Mouse (Mus musculus): ENCODE measurements at regions not wholly inside any gene's neighbourhood (a gene's known extent, or its start where the extent isn't known, plus 50 kb on each side); places are given as distances from the start of the nearest gene placed in this dataset.

DNA sequence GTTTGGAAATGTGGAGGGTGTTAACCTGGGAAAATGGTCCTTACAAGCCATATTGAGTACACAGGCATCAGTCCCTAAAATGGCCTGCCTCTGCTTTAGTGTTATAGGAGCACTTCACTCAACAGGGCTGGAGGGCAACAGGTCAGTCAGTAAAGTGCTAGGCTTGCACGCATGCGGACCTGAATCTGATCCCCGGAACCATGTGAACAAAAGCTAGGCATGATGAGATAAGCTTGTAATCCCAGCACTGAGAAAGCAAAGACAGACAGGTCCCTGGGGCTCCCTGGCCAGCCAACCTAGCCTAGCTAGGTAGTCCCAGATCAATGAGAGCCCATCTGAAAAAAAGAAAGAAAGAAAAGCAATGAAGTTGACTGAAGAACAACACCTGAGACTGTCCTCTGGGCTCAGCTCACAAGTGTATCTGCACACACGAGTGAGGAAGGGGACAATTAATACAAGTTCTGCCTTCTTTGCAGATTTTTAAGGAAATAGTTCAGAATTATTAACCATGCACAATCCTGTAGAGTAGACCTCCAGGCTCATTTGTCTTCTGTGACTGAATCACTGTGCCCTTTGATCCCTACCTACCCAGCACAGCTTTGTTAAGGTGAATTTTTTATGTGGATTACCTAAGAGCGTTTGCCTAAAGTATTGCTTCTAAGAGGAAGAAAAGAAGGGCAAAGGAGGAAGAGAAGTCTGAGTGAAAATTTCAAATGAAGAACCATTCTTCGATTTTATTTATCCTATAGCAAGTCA lies 163.8 kb upstream of the Nt5e start:
- Histone ChIP-seq H3K27ac (ENCODE audit: low read depth) (no peak overlapping the region), H3K36me3 (ENCODE audit: insufficient read depth) (no peaks in the 10 kb centered on the region), H3K27me3 (ENCODE audit: insufficient read depth, low read length) (no peaks in the 10 kb centered on the region), H3K4me3 (ENCODE audit: low read depth, low read length) (no peak overlapping the region), H3K9ac (no peak overlapping the region), H3K9me3 (ENCODE audit: low read depth, low read length) (no peaks in the 10 kb centered on the region), H3K4me2 (no peak overlapping the region), H3K4me1 (ENCODE audit: insufficient read depth) (no peaks in the 10 kb centered on the region)
- 60% methylated on average over 6 of the region's 6 CpGs for WGBS
- no peak for TF ChIP-seq CTCF (IDR thresholded peaks at IDR 0.05; ENCODE audit: low read depth)
- ATAC-seq (ENCODE audit: insufficient read depth) (no peak), DNase-seq (no peak)

DNA sequence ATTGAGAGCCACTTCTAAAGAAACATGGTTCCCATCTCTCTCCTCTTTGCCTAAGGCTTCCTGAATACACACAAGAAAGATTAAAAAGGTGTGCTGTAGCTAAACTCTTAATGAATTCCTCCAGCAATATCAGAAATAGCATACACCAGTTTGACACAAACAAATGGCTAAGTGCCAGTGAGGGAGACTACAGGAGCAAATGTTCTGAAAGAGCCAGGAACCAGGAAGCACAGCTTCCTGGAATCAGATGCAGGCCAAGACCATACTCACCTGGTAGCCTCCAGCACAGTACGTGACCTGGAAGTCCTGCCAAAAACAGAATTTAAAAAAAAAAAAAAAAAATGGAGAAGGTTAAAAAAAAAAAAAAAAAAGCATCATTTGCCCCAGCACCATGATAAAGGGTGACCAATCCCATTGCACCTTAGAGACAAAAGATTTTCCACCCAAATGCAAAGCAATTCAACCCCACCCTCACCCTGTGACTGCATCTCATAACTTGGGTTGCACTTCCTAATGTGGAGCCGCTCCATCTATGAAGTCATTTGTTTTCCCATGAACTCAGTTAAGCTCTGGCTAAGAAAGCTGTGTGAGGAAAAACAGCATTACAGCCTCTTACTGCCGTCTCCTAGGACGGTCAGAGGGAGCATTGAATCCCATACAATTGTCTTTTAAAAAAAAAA lies 149.3 kb upstream of the Nt5e start:
- no peak for TF ChIP-seq CTCF (IDR thresholded peaks at IDR 0.05; ENCODE audit: low read depth)
- Histone ChIP-seq H3K9ac (no peak overlapping the region), H3K4me3 (ENCODE audit: low read depth, low read length) (no peak overlapping the region), H3K4me2 (no peak overlapping the region), H3K9me3 (ENCODE audit: low read depth, low read length) (no peaks in the 10 kb centered on the region), H3K27me3 (ENCODE audit: insufficient read depth, low read length) (no peaks in the 10 kb centered on the region), H3K4me1 (ENCODE audit: insufficient read depth) (no peaks in the 10 kb centered on the region), H3K36me3 (ENCODE audit: insufficient read depth) (no peaks in the 10 kb centered on the region), H3K27ac (ENCODE audit: low read depth) (no peak overlapping the region)
- WGBS = 66% methylated on average over 4 of the region's 4 CpGs
- DNase-seq (no peak), ATAC-seq (ENCODE audit: insufficient read depth) (no peak)

DNA sequence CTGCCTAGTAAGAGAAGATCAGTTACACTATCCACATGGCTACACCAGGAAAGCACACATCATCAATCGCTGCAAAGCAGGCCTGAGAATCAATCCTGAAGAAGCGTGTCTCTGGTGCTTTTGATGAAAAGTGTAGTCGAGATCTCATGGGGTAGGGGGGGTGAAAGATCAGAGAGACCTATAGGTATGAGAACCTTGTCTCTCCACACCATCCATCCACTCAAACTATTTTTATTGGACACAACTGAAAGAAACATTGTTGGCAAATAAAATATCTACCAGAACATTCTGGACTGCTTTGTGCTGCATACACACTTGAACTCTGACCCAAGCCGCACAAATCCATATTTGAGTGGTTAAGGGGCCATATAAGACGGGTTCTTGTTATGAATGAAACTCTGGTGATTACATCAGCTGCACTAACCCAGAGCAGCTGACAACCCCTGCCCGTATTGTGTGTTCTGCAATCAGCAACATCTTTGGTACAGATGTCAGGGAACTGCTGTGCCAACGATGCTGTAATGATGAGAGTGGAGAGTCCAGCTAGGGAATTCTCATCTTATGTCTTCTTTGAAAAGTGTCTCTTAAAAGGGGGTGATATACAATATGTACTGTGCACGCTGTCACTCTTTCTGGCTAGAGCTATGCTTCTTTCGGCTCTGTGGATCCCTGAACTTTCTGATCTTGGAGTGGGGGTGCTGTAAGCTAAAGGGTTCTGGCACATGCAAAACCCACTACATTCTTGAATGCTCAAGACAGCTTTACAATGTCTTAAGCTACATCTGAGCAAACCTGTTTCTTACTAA lies 145.6 kb upstream of the Nt5e start:
- H3K27ac ChIP-seq (ENCODE audit: low read depth) = no peak overlapping the region
- no peaks in the 10 kb centered on the region for H3K4me1 ChIP-seq (ENCODE audit: insufficient read depth)
- WGBS = 63% methylated on average over 9 of the region's 9 CpGs
- no peak overlapping the region for H3K4me3 ChIP-seq (ENCODE audit: low read depth, low read length)
- no peak for DNase-seq
- no peaks in the 10 kb centered on the region for H3K36me3 ChIP-seq (ENCODE audit: insufficient read depth)
- H3K9me3 ChIP-seq (ENCODE audit: low read depth, low read length) = no peaks in the 10 kb centered on the region
- H3K27me3 ChIP-seq (ENCODE audit: insufficient read depth, low read length) = no peaks in the 10 kb centered on the region
- no peak overlapping the region for H3K9ac ChIP-seq
- no peak for ATAC-seq (ENCODE audit: insufficient read depth)
- no peak overlapping the region for H3K4me2 ChIP-seq
- TF ChIP-seq CTCF (IDR thresholded peaks at IDR 0.05; ENCODE audit: low read depth) = no peak

DNA sequence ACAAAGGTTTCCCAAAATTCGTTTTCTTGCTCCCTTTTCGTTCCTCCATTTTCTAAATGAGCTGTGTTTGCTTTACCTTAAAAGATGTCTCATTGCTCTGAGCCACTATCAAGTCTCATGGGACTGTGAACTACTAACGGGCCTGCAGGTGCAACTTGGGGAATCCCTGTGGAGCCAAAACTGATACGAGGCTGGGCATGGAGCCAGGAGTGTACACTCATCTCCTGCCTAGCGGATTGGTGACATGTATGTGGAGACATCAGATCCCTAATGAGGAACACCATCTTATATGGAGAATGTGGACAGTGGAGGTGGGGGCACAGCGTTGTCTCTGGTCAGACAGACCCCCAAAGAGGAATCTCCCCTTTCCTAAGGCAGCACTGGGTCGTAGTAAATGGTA lies 119.6 kb upstream of the Nt5e start:
- H3K4me2 ChIP-seq = no peak overlapping the region
- no peak overlapping the region for H3K9ac ChIP-seq
- no peaks in the 10 kb centered on the region for H3K27me3 ChIP-seq (ENCODE audit: insufficient read depth, low read length)
- H3K27ac ChIP-seq (ENCODE audit: low read depth) = no peak overlapping the region
- 69% methylated on average over 7 of the region's 7 CpGs for WGBS
- no peak overlapping the region for H3K4me3 ChIP-seq (ENCODE audit: low read depth, low read length)
- TF ChIP-seq CTCF (IDR thresholded peaks at IDR 0.05; ENCODE audit: low read depth) = no peak
- no peaks in the 10 kb centered on the region for H3K9me3 ChIP-seq (ENCODE audit: low read depth, low read length)
- ATAC-seq (ENCODE audit: insufficient read depth) = no peak
- no peaks in the 10 kb centered on the region for H3K36me3 ChIP-seq (ENCODE audit: insufficient read depth)
- no peaks in the 10 kb centered on the region for H3K4me1 ChIP-seq (ENCODE audit: insufficient read depth)
- no peak for DNase-seq

DNA sequence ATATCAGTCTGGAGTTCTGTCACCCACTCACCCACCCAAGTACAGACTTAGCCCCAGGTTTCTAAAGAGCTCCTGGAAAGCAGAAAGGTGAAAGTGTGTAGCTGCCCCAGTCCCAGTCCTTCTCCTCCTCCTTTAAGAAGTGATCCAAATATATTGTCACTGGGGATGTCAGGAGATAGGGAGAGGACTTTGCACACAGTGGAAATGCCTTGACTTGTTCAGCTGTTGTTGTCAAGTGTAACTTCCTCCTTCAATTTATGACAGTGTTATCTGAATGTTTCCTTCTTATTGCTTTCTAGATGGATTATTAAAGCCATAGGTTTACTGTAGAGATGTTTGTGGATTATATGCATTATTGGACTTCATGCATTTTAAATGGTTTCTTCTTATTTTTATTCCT lies 119.0 kb upstream of the Nt5e start:
- DNase-seq = no peak
- no peak for ATAC-seq (ENCODE audit: insufficient read depth)
- Histone ChIP-seq H3K9me3 (ENCODE audit: low read depth, low read length) (no peaks in the 10 kb centered on the region), H3K27me3 (ENCODE audit: insufficient read depth, low read length) (no peaks in the 10 kb centered on the region), H3K36me3 (ENCODE audit: insufficient read depth) (no peaks in the 10 kb centered on the region), H3K4me3 (ENCODE audit: low read depth, low read length) (no peak overlapping the region), H3K4me1 (ENCODE audit: insufficient read depth) (no peaks in the 10 kb centered on the region), H3K27ac (ENCODE audit: low read depth) (no peak overlapping the region), H3K4me2 (no peak overlapping the region), H3K9ac (no peak overlapping the region)
- no peak for TF ChIP-seq CTCF (IDR thresholded peaks at IDR 0.05; ENCODE audit: low read depth)

DNA sequence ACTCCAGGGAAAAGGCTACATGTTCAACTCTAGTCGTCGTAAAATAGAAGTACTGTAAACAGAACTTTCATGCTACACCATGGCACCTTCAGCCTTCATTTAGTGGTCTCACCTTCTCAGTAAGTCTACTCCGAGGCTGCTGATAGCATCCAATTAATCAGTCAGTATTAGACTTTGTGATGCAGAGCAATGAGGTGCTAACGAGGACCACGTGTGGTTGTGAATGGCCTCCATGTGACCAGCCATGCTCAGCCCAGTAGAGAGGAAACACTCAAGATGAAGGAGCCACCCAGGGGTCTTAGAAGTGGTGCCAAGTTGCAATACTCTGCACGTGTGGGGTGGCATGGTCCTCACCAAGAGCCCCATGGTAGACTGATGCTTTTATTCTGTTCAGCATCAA lies 112.2 kb upstream of the Nt5e start:
- no peak for ATAC-seq (ENCODE audit: insufficient read depth)
- 49% methylated on average over 6 of the region's 6 CpGs for WGBS
- H3K9ac ChIP-seq = no peak overlapping the region

DNA sequence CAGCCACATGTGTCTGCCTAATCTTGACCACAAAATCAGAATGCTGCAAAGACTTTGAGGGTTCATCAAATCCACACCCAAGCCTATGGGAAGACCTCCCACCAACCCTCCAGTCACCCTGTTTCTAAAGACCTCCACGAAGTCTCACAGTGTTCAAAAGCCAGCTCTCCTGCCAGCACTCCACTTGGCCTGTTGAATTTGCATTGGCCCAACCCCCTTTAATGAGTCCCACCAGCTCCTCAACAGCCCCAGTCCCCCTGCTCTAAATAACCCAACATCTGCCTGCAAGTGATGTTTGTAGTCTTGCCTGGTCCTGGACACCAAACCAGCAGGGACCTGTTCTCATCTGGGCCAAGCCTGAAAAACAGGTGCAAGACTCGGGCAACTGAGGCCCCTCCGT lies 106.6 kb upstream of the Nt5e start:
- H3K4me3 ChIP-seq (ENCODE audit: low read depth, low read length) = no peak overlapping the region
- H3K4me2 ChIP-seq = no peak overlapping the region
- DNase-seq (no peak), ATAC-seq (ENCODE audit: insufficient read depth) (no peak)
- no peak for TF ChIP-seq CTCF (IDR thresholded peaks at IDR 0.05; ENCODE audit: low read depth)
- H3K9me3 ChIP-seq (ENCODE audit: low read depth, low read length) = no peaks in the 10 kb centered on the region
- no peak overlapping the region for H3K9ac ChIP-seq
- no peak overlapping the region for H3K27ac ChIP-seq (ENCODE audit: low read depth)
- H3K36me3 ChIP-seq (ENCODE audit: insufficient read depth) = no peaks in the 10 kb centered on the region
- no peaks in the 10 kb centered on the region for H3K4me1 ChIP-seq (ENCODE audit: insufficient read depth)
- no peaks in the 10 kb centered on the region for H3K27me3 ChIP-seq (ENCODE audit: insufficient read depth, low read length)
- 72% methylated on average over 3 of the region's 3 CpGs for WGBS

More for the DNA sequence above, 112.2 kb upstream of the Nt5e start:
- Histone ChIP-seq H3K4me1 (ENCODE audit: insufficient read depth) (no peaks in the 10 kb centered on the region), H3K36me3 (ENCODE audit: insufficient read depth) (no peaks in the 10 kb centered on the region), H3K27me3 (ENCODE audit: insufficient read depth, low read length) (no peaks in the 10 kb centered on the region), H3K9me3 (ENCODE audit: low read depth, low read length) (no peaks in the 10 kb centered on the region), H3K4me2 (no peak overlapping the region), H3K4me3 (ENCODE audit: low read depth, low read length) (no peak overlapping the region), H3K27ac (ENCODE audit: low read depth) (no peak overlapping the region)
- DNase-seq = no peak
- TF ChIP-seq CTCF (IDR thresholded peaks at IDR 0.05; ENCODE audit: low read depth) = no peak
